Mouse (Mus musculus) brain, embryonic 18.5 days (tissue): ENCODE measurements around the gene Olfr128.
"Not testable (repeated sequence)": the region's sequence is repeated elsewhere in the genome, so short reads cannot be mapped to it uniquely, and the experiment has no call there.

Experiments
- DNase-seq: peaks from one replicate; pipeline ENCODE4 v3.0.0-alpha.2; 2012; ENCODE audit warnings: low read depth, low spot score

Olfr128 gene

DNA sequence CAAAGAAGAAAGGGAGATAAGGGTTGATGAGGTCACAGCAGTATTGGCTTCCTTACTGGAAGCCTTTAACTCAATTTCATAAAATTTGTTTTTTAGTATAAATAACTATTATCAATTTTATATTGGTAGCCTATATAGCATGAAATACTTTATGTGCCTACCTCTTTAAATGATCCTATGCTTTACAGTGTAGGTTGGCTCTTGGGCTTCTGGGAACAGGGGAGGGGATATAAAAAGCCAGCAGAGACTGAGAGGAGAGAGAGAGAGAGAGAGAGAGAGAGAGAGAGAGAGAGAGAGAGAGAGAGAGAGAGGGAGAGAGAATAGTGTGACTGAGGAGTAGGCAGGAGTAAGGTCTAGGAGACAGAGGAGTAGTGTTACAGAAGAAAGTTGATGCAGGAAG, at the start of gene Olfr128:
Olfr128 (plus strand) TSS at position 301 of the 400 bp plus-strand sequence.
- DNase-seq: no peak

DNA sequence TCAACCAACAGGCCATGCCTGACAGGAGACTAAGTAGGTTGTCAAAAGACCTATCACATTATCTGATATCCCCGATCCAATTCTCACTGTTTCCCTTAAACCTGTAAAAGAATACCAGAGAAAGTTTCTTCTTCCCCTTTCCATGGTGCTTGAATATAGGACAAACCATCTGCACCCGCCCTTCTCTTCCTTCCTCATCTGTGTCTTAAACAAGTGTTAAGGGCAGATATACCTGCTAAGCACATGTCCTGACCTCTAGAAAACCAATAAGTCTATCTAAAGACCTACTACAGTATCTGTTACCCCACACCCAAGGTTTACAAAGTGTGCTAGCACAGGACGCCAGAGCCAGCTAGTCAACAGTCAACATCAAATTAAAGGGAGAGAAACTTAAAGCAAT, 46.5 kb upstream of the Olfr128 start:
- no peak for DNase-seq

DNA sequence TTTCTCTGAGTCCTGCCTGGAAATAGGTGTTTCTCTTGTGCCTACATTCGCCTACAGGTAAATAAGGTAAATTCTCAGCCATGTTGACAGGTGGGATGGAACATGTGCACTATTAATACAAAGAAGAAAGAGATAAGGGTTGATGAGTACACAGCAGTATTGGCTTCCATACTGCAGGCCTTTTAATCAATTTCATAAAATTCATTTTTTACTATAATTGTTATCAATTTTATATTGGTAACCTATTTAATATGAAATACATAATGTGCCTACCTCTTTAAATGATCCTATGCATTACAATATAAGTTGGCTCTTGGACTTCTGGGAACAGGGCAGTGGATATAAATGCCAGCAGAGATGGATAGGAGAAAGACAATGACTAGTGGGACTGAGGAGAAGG, 20.2 kb upstream of the Olfr128 start, which contains the start of gene Olfr127:
Olfr127 (plus strand) TSS at position 301 of the 400 bp plus-strand sequence.
- DNase-seq: no peak

DNA sequence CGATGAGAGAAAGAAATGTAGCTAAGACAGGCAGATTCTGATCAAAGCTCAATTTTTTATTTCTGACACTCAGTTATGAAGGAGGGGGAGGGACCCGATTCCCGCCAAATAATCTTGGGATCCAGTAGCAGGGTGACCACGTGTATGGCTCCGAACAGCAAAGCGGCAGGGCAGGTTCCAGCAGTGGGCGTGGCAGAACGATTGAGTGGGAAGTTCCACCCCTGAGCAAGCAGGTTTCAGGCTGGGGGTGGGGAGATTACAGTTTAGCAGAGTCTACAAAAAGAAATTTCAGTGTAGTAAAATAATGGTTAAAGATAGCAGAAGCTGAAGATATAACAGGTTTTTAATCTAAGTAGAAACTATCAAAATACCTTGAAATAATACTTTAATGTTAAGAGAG, 13.5 kb upstream of the Olfr128 start:
- not testable (repeated sequence) for DNase-seq

DNA sequence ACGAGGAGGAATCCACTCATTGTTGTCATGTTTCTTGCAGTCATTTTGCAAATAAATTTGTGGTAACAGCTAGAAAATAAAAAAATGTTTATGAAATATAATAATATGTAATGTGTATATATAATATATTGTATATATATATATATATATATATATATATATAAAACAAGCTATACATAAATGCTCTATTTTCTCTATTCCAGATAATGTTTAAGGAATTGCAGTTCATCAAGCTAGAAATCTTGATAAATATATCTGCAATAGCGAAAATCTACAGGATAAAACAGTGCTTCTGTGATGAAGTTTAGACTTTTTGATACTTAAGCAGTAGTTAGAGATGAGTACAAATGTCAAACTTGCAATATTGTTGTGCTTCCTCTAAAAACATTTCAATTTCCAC, 32.6 kb downstream of the Olfr128 start, which contains the start of gene Olfr761:
Olfr761 (minus strand) TSS at position 101 of the 400 bp plus-strand sequence.
- DNase-seq: no peak

DNA sequence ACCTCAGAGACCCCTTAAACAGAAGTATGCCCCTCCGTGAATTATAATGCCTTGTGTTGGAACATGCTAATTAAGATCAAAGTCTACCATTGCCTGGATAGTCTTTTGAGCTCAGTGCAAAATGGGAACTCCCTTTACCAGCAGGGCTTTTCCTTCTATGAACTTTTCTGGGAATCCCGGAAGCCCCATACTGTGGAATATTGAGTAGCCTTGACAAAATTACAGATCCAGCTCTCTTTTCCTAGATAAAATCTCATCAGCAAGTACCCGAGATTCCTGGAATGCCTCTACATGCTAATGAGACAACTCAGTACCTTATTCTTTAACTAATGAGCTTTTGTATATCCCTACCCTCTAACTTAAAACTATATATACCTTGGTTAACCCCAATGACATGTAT, 53.2 kb downstream of the Olfr128 start:
- DNase-seq: no peak
